7 mouse cellular contexts compared by ENCODE assay signal in the genomic region with DNA sequence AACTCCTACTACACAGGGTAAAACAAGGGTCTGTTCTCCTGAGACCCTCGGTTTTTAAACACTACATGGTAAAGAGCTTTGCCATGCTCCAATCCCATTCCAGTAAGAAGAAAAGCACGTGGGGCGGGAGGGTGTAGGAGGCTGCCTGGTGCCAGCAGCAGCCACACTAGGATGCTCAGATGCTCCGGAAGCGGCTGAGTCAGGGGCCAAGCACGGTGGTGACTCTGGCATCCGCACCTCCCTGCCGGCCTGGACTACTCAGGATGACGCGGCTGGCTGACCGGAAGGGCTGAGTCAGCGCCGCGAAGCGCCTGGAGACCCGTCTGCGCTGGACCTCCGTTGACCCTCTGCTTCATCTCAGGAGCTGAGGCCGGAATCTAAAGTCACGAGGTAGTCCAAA. TPM values are rescaled to one million over a fixed set of nuclear protein-coding genes. Genes with fewer than 3 reads are reported as not detected.
DNase-seq lines count a peak whose midpoint lies in the region; ATAC-seq and TF ChIP-seq lines count a peak whose summit lies in the region.

No protein-coding gene starts in this region.

- no peak for TF ChIP-seq POLR2A in liver, adult 2 months (IDR thresholded peaks at IDR 0.05; ENCODE audit: extremely low read depth, insufficient read depth, low read length)

- peak; percentile 86 to 89 for DNase-seq in adrenal gland, postnatal 36 days
- peak; percentile 73 for DNase-seq in embryo, embryonic 10.5 days (ENCODE audit: low spot score)
- DNase-seq in heart, adult 11 months, result peak; percentile 97
- DNase-seq in kidney, adult 11 months, result peak; percentile 86
- no peak for DNase-seq in liver, adult 2 months (ENCODE audit: extremely low read depth, low read depth, low spot score)
- no peak for DNase-seq in midbrain, postnatal 0 days (ENCODE audit: low spot score)
- DNase-seq in urinary bladder, postnatal 10 days (ENCODE audit: low spot score), result peak; percentile 12

- no peaks in the 10 kb centered on the region for H3K27me3 ChIP-seq in liver, adult 2 months (ENCODE audit: control insufficient read depth, insufficient read depth, low read length)
- no peaks in the 10 kb centered on the region for H3K27me3 ChIP-seq in midbrain, postnatal 0 days (ENCODE audit: insufficient read depth, low read length)

- 37% methylated on average over 20 of the region's 20 CpGs for WGBS in liver, adult 2 months
- WGBS in midbrain, postnatal 0 days, result 20% methylated on average over 20 of the region's 20 CpGs

- peaks cover 3% of the 10 kb centered on the region; the same call in 1 of the 2 replicates for H3K4me1 ChIP-seq in liver, adult 2 months (ENCODE audit: control insufficient read depth, insufficient read depth, low read length)
- H3K4me1 ChIP-seq in midbrain, postnatal 0 days (ENCODE audit: insufficient read depth, low read length), result no peaks in the 10 kb centered on the region

- no peaks in the 10 kb centered on the region for H3K79me2 ChIP-seq in liver, adult 2 months (ENCODE audit: control insufficient read depth, insufficient read depth, low read length)

- peak overlapping the region; percentile 35; the same call in 1 of the 2 replicates for H3K9ac ChIP-seq in liver, adult 2 months (ENCODE audit: low read depth, low read length)
- no peak overlapping the region for H3K9ac ChIP-seq in midbrain, postnatal 0 days (replicated peaks; ENCODE audit: low read length, poor library complexity, severe bottlenecking)

- no peak overlapping the region; the same call in 1 of the 2 replicates for H3K4me3 ChIP-seq in liver, adult 2 months (ENCODE audit: insufficient read depth, low read depth, low read length)
- H3K4me3 ChIP-seq in midbrain, postnatal 0 days (ENCODE audit: low read depth, low read length), result peak overlapping the region; percentile 14; the same call in 1 of the 2 replicates

- no peaks in the 10 kb centered on the region for H3K9me3 ChIP-seq in midbrain, postnatal 0 days (ENCODE audit: low read length)

- H3K36me3 ChIP-seq in liver, adult 2 months (ENCODE audit: control insufficient read depth, insufficient read depth, low read length), result no peaks in the 10 kb centered on the region
- no peaks in the 10 kb centered on the region for H3K36me3 ChIP-seq in midbrain, postnatal 0 days (ENCODE audit: insufficient read depth, low read length)

- peak overlapping the region; percentile 45 for H3K4me2 ChIP-seq in midbrain, postnatal 0 days (ENCODE audit: low read depth, low read length, poor library complexity, severe bottlenecking)

- ATAC-seq in midbrain, postnatal 0 days (ENCODE audit: low FRiP score), result no peak; the same call in 1 of the 2 replicates

- TF ChIP-seq CTCF in liver, adult 2 months (IDR thresholded peaks at IDR 0.05; ENCODE audit: low read depth, low read length), result no peak
- TF ChIP-seq CTCF in midbrain, postnatal 0 days (IDR thresholded peaks at IDR 0.05), result no peak

- no peak overlapping the region for H3K27ac ChIP-seq in liver, adult 2 months (replicated peaks; ENCODE audit: insufficient read depth, low read depth, low read length)
- no peak overlapping the region for H3K27ac ChIP-seq in midbrain, postnatal 0 days (ENCODE audit: low read depth, low read length)

RNA-seq across cellular contexts. Expression of a gene that starts 15.1 kb away (rescaled TPM):
- total RNA-seq in adrenal gland, postnatal 36 days (2021), result 100 to 1,000 TPM in 1 of 2 experiments, 10 to 100 TPM in 1; 86.1 to 103 TPM
- 59.8 and 65.7 TPM in 2 replicates for total RNA-seq in liver, adult 2 months (2014; rRNA removed)
- 12.8 and 14.8 TPM in 2 replicates for polyA plus RNA-seq in liver, adult 2 months (2012; rRNA removed)
- total RNA-seq in midbrain, postnatal 0 days (2014; rRNA removed), result 88.2 and 103 TPM in 2 replicates
- polyA plus RNA-seq in midbrain, postnatal 0 days (2015; fragmentation: Nextera tagmentation; extraction: Ambion mirVana), result 26.9 and 27.5 TPM in 2 replicates

RNA-seq across cellular contexts. Expression of a gene that starts 16.2 kb away (rescaled TPM):
- total RNA-seq in adrenal gland, postnatal 36 days (2021), result 10 to 100 TPM; 48.5 to 51.7 TPM
- total RNA-seq in liver, adult 2 months (2014; rRNA removed), result 42.9 and 43.1 TPM in 2 replicates
- 21.1 and 21.6 TPM in 2 replicates for polyA plus RNA-seq in liver, adult 2 months (2012; rRNA removed)
- total RNA-seq in midbrain, postnatal 0 days (2014; rRNA removed), result 65.0 and 66.0 TPM in 2 replicates
- polyA plus RNA-seq in midbrain, postnatal 0 days (2015; fragmentation: Nextera tagmentation; extraction: Ambion mirVana), result 55.2 and 55.4 TPM in 2 replicates

RNA-seq across cellular contexts. Expression of a gene that starts 42.7 kb away (rescaled TPM):
- 100 to 1,000 TPM; 161 to 174 TPM for total RNA-seq in adrenal gland, postnatal 36 days (2021)
- 25.5 and 26.2 TPM in 2 replicates for total RNA-seq in liver, adult 2 months (2014; rRNA removed)
- 17.4 and 24.1 TPM in 2 replicates for polyA plus RNA-seq in liver, adult 2 months (2012; rRNA removed)
- 168 and 185 TPM in 2 replicates for total RNA-seq in midbrain, postnatal 0 days (2014; rRNA removed)
- polyA plus RNA-seq in midbrain, postnatal 0 days (2015; fragmentation: Nextera tagmentation; extraction: Ambion mirVana), result 25.2 and 28.7 TPM in 2 replicates

RNA-seq across cellular contexts. Expression of a gene that starts 58.0 kb away (rescaled TPM):
- total RNA-seq in adrenal gland, postnatal 36 days (2021), result 10 to 100 TPM; 11.1 to 13.1 TPM
- 6.5 and 7.3 TPM in 2 replicates for total RNA-seq in liver, adult 2 months (2014; rRNA removed)
- 3.7 and 6.6 TPM in 2 replicates for polyA plus RNA-seq in liver, adult 2 months (2012; rRNA removed)
- 6.7 and 8.6 TPM in 2 replicates for total RNA-seq in midbrain, postnatal 0 days (2014; rRNA removed)
- 4.9 and 5.8 TPM in 2 replicates for polyA plus RNA-seq in midbrain, postnatal 0 days (2015; fragmentation: Nextera tagmentation; extraction: Ambion mirVana)

Comparison
In these comparisons a context has a peak if more than half of its experiments do, and no peak if none do; other contexts are left out.
1. DNase-seq: peak in adrenal gland, postnatal 36 days (2 of 2), embryo, embryonic 10.5 days (single experiment), heart, adult 11 months (single experiment), kidney, adult 11 months (single experiment) and urinary bladder, postnatal 10 days (single experiment); none in liver, adult 2 months (single experiment) and midbrain, postnatal 0 days (single experiment).